Mouse (Mus musculus): ENCODE measurements at regions not wholly inside any gene's neighbourhood (a gene's known extent, or its start where the extent isn't known, plus 50 kb on each side); places are given as distances from the start of the nearest gene placed in this dataset.

DNA sequence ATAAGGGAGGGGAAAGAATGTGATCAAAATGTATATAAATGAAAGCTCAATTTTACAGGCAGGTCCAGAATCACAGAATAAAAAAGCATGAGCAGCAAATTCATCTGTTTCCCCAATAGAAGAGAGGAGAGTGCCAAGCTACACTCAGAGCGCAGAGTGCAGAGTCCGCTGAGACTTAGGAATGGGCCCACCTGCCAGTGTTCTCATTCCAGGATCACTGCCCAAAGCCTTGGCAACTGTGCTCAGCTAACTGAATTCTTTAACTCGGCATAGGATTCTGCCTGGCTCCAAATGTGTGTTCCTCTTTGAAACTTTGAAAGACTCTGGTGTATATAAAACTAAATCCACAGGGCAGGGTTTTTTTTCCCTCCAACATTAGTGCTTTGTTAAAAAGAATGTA, 84.4 kb upstream of the Akirin2 start:
- intact Hi-C loops (cut with DNase I; ENCODE audit: low total_unique reads) = no loop called here
- peak; percentile 20 for DNase-seq

DNA sequence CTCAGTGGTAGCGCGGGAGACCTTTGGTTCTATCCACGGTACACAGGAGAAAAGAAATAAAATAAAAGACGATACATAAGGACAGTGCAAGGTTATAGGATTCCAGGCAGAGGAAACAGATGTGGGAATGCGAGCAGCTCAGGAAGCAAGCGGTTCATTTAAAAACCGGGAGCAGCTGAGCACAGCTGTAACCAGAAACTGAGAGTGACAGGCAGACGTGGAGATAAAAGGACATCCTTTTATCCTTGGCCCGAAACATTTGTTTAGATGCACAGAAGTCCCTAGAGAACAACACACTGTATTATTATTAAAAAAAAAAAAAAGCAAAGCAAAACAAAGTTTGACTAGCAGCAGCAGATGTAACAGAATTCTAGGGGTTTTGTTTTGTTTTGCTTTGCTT, 82.6 kb upstream of the Akirin2 start:
- intact Hi-C loops (cut with DNase I; ENCODE audit: low total_unique reads) = no loop called here
- no peak for DNase-seq

DNA sequence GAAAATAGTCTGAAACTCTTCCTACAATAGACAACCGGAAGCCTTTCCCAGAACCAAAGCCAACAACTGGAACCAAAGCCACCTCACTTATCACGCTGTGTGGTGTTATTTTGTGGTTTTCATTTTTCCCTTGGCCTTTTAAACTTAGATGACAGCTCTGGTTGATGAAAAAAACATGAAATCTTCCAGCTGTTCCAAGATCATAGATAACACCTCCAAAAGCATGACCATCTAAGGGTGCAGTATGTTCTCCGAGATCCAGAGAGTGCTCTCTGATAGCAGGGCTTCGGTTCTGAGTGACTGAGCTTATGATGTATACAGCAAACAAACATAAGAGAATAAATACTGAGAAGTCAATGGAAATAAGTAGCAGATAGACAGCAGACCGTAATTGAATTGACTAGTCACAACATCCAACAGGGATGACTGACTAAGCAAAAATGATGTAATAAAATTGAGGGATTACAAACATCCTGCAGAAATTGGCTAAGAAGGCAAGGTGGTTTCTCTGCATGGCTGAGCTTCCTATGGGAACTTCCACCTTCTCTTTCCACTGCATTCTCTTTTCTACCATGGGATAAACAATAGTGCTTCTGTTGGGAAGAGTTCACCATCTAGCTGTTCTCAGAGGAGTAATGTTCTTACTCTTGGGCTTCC, 74.8 kb upstream of the Akirin2 start:
- intact Hi-C loops (cut with DNase I; ENCODE audit: low total_unique reads) = no loop called here
- DNase-seq = no peak

DNA sequence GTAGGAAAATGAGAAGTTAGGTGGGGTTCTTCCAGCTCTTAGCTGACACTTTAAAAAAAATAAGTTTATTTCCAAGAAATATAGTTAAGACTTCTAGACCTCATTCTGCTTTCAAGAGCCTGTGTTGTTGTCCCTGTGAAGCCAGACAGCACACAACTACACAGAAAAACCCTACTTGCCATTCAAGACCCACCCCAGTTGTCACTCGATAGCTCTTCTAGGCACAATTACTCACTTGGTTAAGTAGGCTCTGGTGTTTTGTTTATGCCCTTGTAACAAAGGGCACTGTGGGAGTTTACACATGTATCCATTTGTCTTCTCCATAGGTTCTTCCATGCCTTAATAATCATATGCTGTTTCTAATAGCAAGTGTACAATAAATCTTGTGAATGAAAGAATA, 66.5 kb upstream of the Akirin2 start:
- DNase-seq = no peak
- intact Hi-C loops (cut with DNase I; ENCODE audit: low total_unique reads) = no loop called here

DNA sequence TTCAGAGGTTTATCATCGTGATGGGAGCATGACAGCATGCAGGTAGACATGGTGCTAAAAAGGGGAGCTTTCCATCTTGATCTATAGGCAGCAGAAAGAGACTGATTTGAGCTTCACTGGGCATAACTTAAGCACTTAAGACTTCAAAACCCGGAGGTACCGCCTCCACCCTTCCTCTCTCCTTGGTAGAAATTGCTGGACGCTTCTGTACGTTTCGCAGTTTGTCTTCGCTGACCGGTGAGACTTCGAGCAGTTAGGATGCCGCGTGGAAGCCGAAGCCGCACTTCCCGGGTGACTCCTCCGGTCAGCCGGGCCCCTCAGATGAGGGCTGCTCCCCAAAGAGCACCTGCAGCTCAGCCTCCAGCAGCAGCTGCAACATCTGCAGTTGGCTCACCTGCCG, 65.2 kb upstream of the Akirin2 start:
- intact Hi-C loops (cut with DNase I; ENCODE audit: low total_unique reads) = no loop called here

DNA sequence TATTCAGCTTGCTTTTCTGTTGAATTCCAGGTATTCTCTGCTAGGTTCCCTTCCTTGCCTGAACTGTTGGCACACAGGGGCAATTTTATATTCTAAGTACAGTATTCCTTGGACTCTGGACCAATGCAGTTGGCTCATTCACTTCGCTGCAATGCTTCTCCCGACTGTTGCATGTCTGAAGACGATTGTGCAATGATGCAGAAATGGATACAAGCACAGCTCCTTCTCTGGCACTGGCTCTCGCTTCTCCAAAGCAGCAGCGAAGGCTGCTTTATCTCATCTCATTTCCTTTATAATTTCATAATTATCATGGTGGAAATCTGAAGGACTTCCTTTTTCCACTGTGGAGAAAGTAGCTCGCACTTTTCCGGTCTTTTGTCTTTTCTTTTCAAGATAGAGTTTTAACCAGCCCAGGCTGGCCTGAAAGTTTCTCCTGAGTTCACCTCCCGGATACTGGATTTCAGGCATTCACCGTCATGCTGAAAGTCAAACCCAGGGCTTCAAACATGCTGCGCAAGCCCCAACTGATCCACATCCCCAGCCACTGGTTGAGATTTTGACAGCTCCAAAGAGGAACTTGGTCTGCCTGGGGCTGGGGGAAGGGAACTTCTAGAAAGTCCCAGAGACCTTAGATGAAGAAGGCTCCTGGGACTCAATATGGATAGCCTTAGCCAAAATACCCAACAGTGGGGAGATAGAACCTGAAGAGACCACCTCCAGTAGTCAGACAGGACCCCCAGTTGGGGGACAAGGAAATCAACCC, 55.6 kb upstream of the Akirin2 start:
- DNase-seq = peak; percentile 4
- intact Hi-C loops (cut with DNase I; ENCODE audit: low total_unique reads) = no loop called here

More for the DNA sequence above, 65.2 kb upstream of the Akirin2 start:
- no peak for DNase-seq

DNA sequence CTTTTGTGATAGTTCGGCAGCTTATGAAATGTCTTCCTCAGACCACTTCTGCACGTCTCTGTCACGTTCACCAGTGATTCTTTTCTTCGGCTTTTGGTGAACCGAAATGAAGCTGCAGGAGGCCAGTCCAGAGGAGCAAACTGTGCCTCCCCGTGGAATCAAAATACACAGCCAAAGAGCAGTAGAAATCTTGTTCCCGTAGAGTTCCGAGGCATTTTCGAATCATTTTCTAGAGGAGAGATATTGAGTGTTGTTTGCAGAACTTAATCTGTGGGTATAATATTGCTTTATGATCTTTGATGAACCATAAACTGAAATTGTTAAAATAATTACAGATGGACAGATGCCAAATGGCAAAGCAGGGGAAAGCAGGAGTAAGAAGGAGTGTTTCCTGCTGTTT, 52.4 kb upstream of the Akirin2 start:
- no peak for DNase-seq
- intact Hi-C loops (cut with DNase I; ENCODE audit: low total_unique reads) = no loop called here

DNA sequence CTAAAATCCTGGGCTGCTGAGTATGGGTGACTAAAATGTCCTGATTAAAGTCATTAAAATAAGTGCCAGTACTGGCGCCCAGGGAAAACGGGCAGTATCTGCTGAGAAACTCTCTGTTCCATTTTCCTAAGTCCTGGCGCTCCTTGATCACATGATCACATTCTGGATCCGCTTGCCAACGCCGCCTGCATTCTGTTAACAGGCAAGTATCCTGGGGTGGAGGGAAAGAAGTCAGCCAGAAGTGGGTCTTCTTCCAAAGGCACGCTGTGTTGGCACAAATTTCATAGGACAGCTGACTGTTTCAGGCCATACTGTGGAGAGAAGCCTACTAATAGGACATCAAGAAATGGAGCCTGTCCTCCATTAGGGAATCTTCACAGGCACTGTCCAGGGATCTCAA, 52.0 kb upstream of the Akirin2 start:
- DNase-seq = no peak
- intact Hi-C loops (cut with DNase I; ENCODE audit: low total_unique reads) = no loop called here

DNA sequence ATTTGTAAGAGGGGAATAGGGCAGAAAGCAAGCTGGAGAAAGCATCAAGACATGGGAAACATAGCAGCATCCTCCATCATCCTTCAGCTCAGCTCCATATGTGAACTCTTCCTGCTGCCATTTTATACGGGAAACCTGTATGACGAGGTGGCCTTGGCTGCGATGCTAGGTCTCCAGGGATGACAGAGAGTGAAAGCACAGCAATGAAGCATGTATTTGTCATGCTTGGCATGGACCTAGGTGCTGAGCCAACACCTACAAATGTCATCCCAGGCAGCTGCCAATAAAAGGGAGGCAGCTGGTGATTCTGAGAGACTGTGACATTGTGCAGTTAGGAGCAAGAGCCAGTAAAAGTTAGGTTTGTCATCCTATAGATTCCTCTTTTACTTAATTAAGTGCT, 51.0 kb upstream of the Akirin2 start:
- DNase-seq = no peak
- intact Hi-C loops (cut with DNase I; ENCODE audit: low total_unique reads) = no loop called here
